Mouse (Mus musculus): ENCODE data around the gene Coq8b. TPM values are rescaled to one million over a fixed set of nuclear protein-coding genes. Genes with fewer than 3 reads are reported as not detected.

Coq8b gene
- polyA plus RNA-seq, 1 experiment, result 51.5 TPM

- DNase-seq (ENCODE audit: low read depth), result no peak
Measured at GRCm38 (mm10) chr7:27307551-27307950, 74.7 kb downstream of the Coq8b start.

Other genes starting within 250 kb of the Coq8b start
- 0.58 TPM in 1 of 2 replicates, not detected in the other for gene Cyp2a12, start 203.9 kb upstream of the Coq8b start, polyA plus RNA-seq (2012; rRNA removed)
- 2.7 and 14.4 TPM in 2 replicates for gene Cyp2f2, start 113.1 kb upstream of the Coq8b start, polyA plus RNA-seq (2012; rRNA removed)
- 0.05 TPM in 1 of 2 replicates, not detected in the other for gene Cyp2t4, start 79.3 kb upstream of the Coq8b start, polyA plus RNA-seq (2012; rRNA removed)
- gene Egln2, start 66.2 kb upstream of the Coq8b start, polyA plus RNA-seq (2012; rRNA removed), result 98.6 and 102 TPM in 2 replicates
- 87.7 and 96.0 TPM in 2 replicates for gene Rab4b, start 54.1 kb upstream of the Coq8b start, polyA plus RNA-seq (2012; rRNA removed)
- gene Gm21983, start 51.9 kb upstream of the Coq8b start, polyA plus RNA-seq (2012; rRNA removed), result 0.34 TPM in 1 of 2 replicates, not detected in the other
- 89.2 and 122 TPM in 2 replicates for gene Mia, start 51.9 kb upstream of the Coq8b start, polyA plus RNA-seq (2012; rRNA removed)
- 15.6 and 18.2 TPM in 2 replicates for gene BC024978, start 37.2 kb upstream of the Coq8b start, polyA plus RNA-seq (2012; rRNA removed)
- 141 and 161 TPM in 2 replicates for gene Snrpa, start 36.8 kb upstream of the Coq8b start, polyA plus RNA-seq (2012; rRNA removed)
- gene Itpkc, start 4.4 kb upstream of the Coq8b start, polyA plus RNA-seq (2012; rRNA removed), result 8.4 and 10.3 TPM in 2 replicates
- gene Numbl, start 25.4 kb downstream of the Coq8b start, polyA plus RNA-seq (2012; rRNA removed), result 20.4 and 22.4 TPM in 2 replicates
- 199 and 260 TPM in 2 replicates for gene Ltbp4, start 104.7 kb downstream of the Coq8b start, polyA plus RNA-seq (2012; rRNA removed)
- 50.8 and 57.4 TPM in 2 replicates for gene Shkbp1, start 123.0 kb downstream of the Coq8b start, polyA plus RNA-seq (2012; rRNA removed)
- gene Gm20479, start 124.4 kb downstream of the Coq8b start, polyA plus RNA-seq (2012; rRNA removed), result 0.33 TPM in 1 of 2 replicates, not detected in the other
- 0.23 and 0.32 TPM in 2 replicates for gene Sptbn4, start 214.7 kb downstream of the Coq8b start, polyA plus RNA-seq (2012; rRNA removed)
- 95.5 and 103 TPM in 2 replicates for gene Blvrb, start 215.0 kb downstream of the Coq8b start, polyA plus RNA-seq (2012; rRNA removed)
- gene Sertad3, start 240.7 kb downstream of the Coq8b start, polyA plus RNA-seq (2012; rRNA removed), result 9.6 and 10.0 TPM in 2 replicates

Measured in gonadal fat pad, adult 2 months (tissue).